Mouse (Mus musculus): ENCODE results near the gene Gm45234. TPM values are rescaled to one million over a fixed set of nuclear protein-coding genes. Genes with fewer than 3 reads are reported as not detected.

The Gm45234 gene
- polyA plus RNA-seq, 1 experiment from 2014 or later, result not detected

- ATAC-seq (ENCODE audit: insufficient number of reproducible peaks, insufficient read depth, low FRiP score, low read depth), result no peak
- H3K4me3 ChIP-seq (ENCODE audit: low read depth, low read length), result 0 out of 2 replicates have a peak overlapping the region, but pooled peaks have one; percentile 85
- no peaks in the 10 kb centered on the region for H3K27me3 ChIP-seq (ENCODE audit: control insufficient read depth, insufficient read depth, low read length)
- H3K27ac ChIP-seq (ENCODE audit: low read length), result peak overlapping the region; percentile 98
- peak overlapping the region; percentile 83 for H3K4me2 ChIP-seq (replicated peaks; ENCODE audit: low read depth, low read length)
- no peak overlapping the region; the same call in 1 of the 2 replicates for H3K9ac ChIP-seq (replicated peaks; ENCODE audit: low read depth, low read length)
- WGBS, result 58% methylated on average over 2 of the region's 2 CpGs
- no peaks in the 10 kb centered on the region for H3K36me3 ChIP-seq (ENCODE audit: control insufficient read depth, insufficient read depth, low read length)
- H3K9me3 ChIP-seq (ENCODE audit: control insufficient read depth, low read depth, low read length), result no peaks in the 10 kb centered on the region
- peaks cover 36% of the 10 kb centered on the region; the same call in 1 of the 2 replicates for H3K4me1 ChIP-seq (ENCODE audit: control insufficient read depth, insufficient read depth, low read length)
Measured at GRCm38 (mm10) chr6:124758849-124759232, 3.0 kb upstream of the Gm45234 start.

- H3K9me3 ChIP-seq (ENCODE audit: control insufficient read depth, low read depth, low read length), result no peaks in the 10 kb centered on the region
- 0 out of 2 replicates have a peak, but pooled peaks cover 2% of the 10 kb centered on the region for H3K36me3 ChIP-seq (ENCODE audit: control insufficient read depth, insufficient read depth, low read length)
- peak overlapping the region; percentile 98 for H3K27ac ChIP-seq (ENCODE audit: low read length)
- WGBS, result 37% methylated on average over 5 of the region's 5 CpGs
- peak; percentile 4; the same call in 1 of the 2 replicates for ATAC-seq (ENCODE audit: insufficient number of reproducible peaks, insufficient read depth, low FRiP score, low read depth)
- no peaks in the 10 kb centered on the region for H3K27me3 ChIP-seq (ENCODE audit: control insufficient read depth, insufficient read depth, low read length)
- peak overlapping the region; percentile 97 for H3K9ac ChIP-seq (replicated peaks; ENCODE audit: low read depth, low read length)
- H3K4me1 ChIP-seq (ENCODE audit: control insufficient read depth, insufficient read depth, low read length), result peaks cover 37% of the 10 kb centered on the region; the same call in 1 of the 2 replicates
- peak overlapping the region; percentile 83 for H3K4me2 ChIP-seq (replicated peaks; ENCODE audit: low read depth, low read length)
- peak overlapping the region; percentile 85 for H3K4me3 ChIP-seq (ENCODE audit: low read depth, low read length)
Measured at GRCm38 (mm10) chr6:124757909-124758848, 2.4 kb upstream of the Gm45234 start.

GRCm38 (mm10) chr6:124757351-124757880 lies 1.6 kb upstream of the Gm45234 start:
- Histone ChIP-seq H3K36me3 (ENCODE audit: control insufficient read depth, insufficient read depth, low read length) (0 out of 2 replicates have a peak, but pooled peaks cover 6% of the 10 kb centered on the region), H3K27me3 (ENCODE audit: control insufficient read depth, insufficient read depth, low read length) (no peaks in the 10 kb centered on the region), H3K4me1 (ENCODE audit: control insufficient read depth, insufficient read depth, low read length) (peaks cover 37% of the 10 kb centered on the region; the same call in 1 of the 2 replicates), H3K4me2 (replicated peaks; ENCODE audit: low read depth, low read length) (peak overlapping the region; percentile 83), H3K27ac (ENCODE audit: low read length) (peak overlapping the region; percentile 98), H3K4me3 (ENCODE audit: low read depth, low read length) (peak overlapping the region; percentile 85), H3K9ac (replicated peaks; ENCODE audit: low read depth, low read length) (peak overlapping the region; percentile 97), H3K9me3 (ENCODE audit: control insufficient read depth, low read depth, low read length) (no peaks in the 10 kb centered on the region)
- 3% methylated on average over 5 of the region's 5 CpGs for WGBS
- ATAC-seq (ENCODE audit: insufficient number of reproducible peaks, insufficient read depth, low FRiP score, low read depth), result no peak

- WGBS, result under 1% methylated on average over 52 of the region's 54 CpGs
- H3K9me3 ChIP-seq (ENCODE audit: control insufficient read depth, low read depth, low read length), result no peaks in the 10 kb centered on the region
- peak overlapping the region; percentile 98 for H3K27ac ChIP-seq (ENCODE audit: low read length)
- H3K4me3 ChIP-seq (ENCODE audit: low read depth, low read length), result peak overlapping the region; percentile 85
- peak overlapping the region; percentile 83 for H3K4me2 ChIP-seq (replicated peaks; ENCODE audit: low read depth, low read length)
- 0 out of 2 replicates have a peak, but pooled peaks cover 6% of the 10 kb centered on the region for H3K36me3 ChIP-seq (ENCODE audit: control insufficient read depth, insufficient read depth, low read length)
- no peaks in the 10 kb centered on the region for H3K27me3 ChIP-seq (ENCODE audit: control insufficient read depth, insufficient read depth, low read length)
- peak; percentile 83 for ATAC-seq (ENCODE audit: insufficient number of reproducible peaks, insufficient read depth, low FRiP score, low read depth)
- H3K9ac ChIP-seq (replicated peaks; ENCODE audit: low read depth, low read length), result peak overlapping the region; percentile 97
- H3K4me1 ChIP-seq (ENCODE audit: control insufficient read depth, insufficient read depth, low read length), result peaks cover 37% of the 10 kb centered on the region; the same call in 1 of the 2 replicates
Measured at GRCm38 (mm10) chr6:124756652-124757350, 980 bp upstream of the Gm45234 start.

GRCm38 (mm10) chr6:124755306-124755705 lies 515 bp downstream of the Gm45234 start:
- H3K27me3 ChIP-seq (ENCODE audit: control insufficient read depth, insufficient read depth, low read length), result no peaks in the 10 kb centered on the region
- peak overlapping the region; percentile 85 for H3K4me3 ChIP-seq (ENCODE audit: low read depth, low read length)
- peaks cover 37% of the 10 kb centered on the region; the same call in 1 of the 2 replicates for H3K4me1 ChIP-seq (ENCODE audit: control insufficient read depth, insufficient read depth, low read length)
- no peak for ATAC-seq (ENCODE audit: insufficient number of reproducible peaks, insufficient read depth, low FRiP score, low read depth)
- H3K9me3 ChIP-seq (ENCODE audit: control insufficient read depth, low read depth, low read length), result no peaks in the 10 kb centered on the region
- WGBS, result 5% methylated on average over 3 of the region's 3 CpGs
- H3K27ac ChIP-seq (ENCODE audit: low read length), result peak overlapping the region; percentile 98; the same call in 1 of the 2 replicates
- peak overlapping the region; percentile 83 for H3K4me2 ChIP-seq (replicated peaks; ENCODE audit: low read depth, low read length)
- peak overlapping the region; percentile 97 for H3K9ac ChIP-seq (replicated peaks; ENCODE audit: low read depth, low read length)
- H3K36me3 ChIP-seq (ENCODE audit: control insufficient read depth, insufficient read depth, low read length), result 0 out of 2 replicates have a peak, but pooled peaks cover 8% of the 10 kb centered on the region

- Histone ChIP-seq H3K27ac (ENCODE audit: low read length) (no peak overlapping the region), H3K4me2 (replicated peaks; ENCODE audit: low read depth, low read length) (no peak overlapping the region), H3K36me3 (ENCODE audit: control insufficient read depth, insufficient read depth, low read length) (peaks cover 19% of the 10 kb centered on the region), H3K27me3 (ENCODE audit: control insufficient read depth, insufficient read depth, low read length) (no peaks in the 10 kb centered on the region), H3K4me1 (ENCODE audit: control insufficient read depth, insufficient read depth, low read length) (peaks cover 31% of the 10 kb centered on the region; the same call in 1 of the 2 replicates), H3K9ac (replicated peaks; ENCODE audit: low read depth, low read length) (no peak overlapping the region), H3K9me3 (ENCODE audit: control insufficient read depth, low read depth, low read length) (no peaks in the 10 kb centered on the region), H3K4me3 (ENCODE audit: low read depth, low read length) (no peak overlapping the region)
- WGBS, result 87% methylated on average over 2 of the region's 2 CpGs
- no peak for ATAC-seq (ENCODE audit: insufficient number of reproducible peaks, insufficient read depth, low FRiP score, low read depth)
Measured at GRCm38 (mm10) chr6:124753861-124754260, 2.0 kb downstream of the Gm45234 start.

GRCm38 (mm10) chr6:124750405-124750804 lies 5.4 kb downstream of the Gm45234 start:
- WGBS, result 81% methylated on average over 8 of the region's 8 CpGs
- Histone ChIP-seq H3K4me2 (replicated peaks; ENCODE audit: low read depth, low read length) (no peak overlapping the region), H3K4me3 (ENCODE audit: low read depth, low read length) (no peak overlapping the region), H3K27me3 (ENCODE audit: control insufficient read depth, insufficient read depth, low read length) (no peaks in the 10 kb centered on the region), H3K36me3 (ENCODE audit: control insufficient read depth, insufficient read depth, low read length) (peaks cover 38% of the 10 kb centered on the region), H3K9me3 (ENCODE audit: control insufficient read depth, low read depth, low read length) (no peaks in the 10 kb centered on the region), H3K9ac (replicated peaks; ENCODE audit: low read depth, low read length) (no peak overlapping the region), H3K27ac (ENCODE audit: low read length) (no peak overlapping the region), H3K4me1 (ENCODE audit: control insufficient read depth, insufficient read depth, low read length) (peaks cover 26% of the 10 kb centered on the region)
- ATAC-seq (ENCODE audit: insufficient number of reproducible peaks, insufficient read depth, low FRiP score, low read depth), result no peak

Measured in stomach, embryonic 14.5 days (tissue).